ENCODE assay signal across 11 mouse cellular contexts in genomic region chr1:54639506-54640078, GRCm38 (mm10).
DNase-seq lines count a peak whose midpoint lies in the region; ATAC-seq and TF ChIP-seq lines count a peak whose summit lies in the region.
"Had no signal": no experiment of that assay in that cellular context is flagged by ENCODE, and none has a peak within 500 bp of the region (broad histone marks: within the 10 kb centered on the region; RNA-seq: fewer than 3 reads in every experiment).

No protein-coding gene starts in this region.

- peak overlapping the region; percentile 83 for H3K27ac ChIP-seq in hindbrain, embryonic 13.5 days
- peak overlapping the region; percentile 43; the same call in 1 of the 2 replicates for H3K27ac ChIP-seq in midbrain, postnatal 0 days (ENCODE audit: low read depth, low read length)
- H3K27ac ChIP-seq: left cerebral cortex, adult 2 months had no signal

- H3K9me3 ChIP-seq in hindbrain, embryonic 13.5 days: no peaks in the 10 kb centered on the region
- no peaks in the 10 kb centered on the region for H3K9me3 ChIP-seq in midbrain, postnatal 0 days (ENCODE audit: low read length)

- TF ChIP-seq CTCF in midbrain, postnatal 0 days (IDR thresholded peaks at IDR 0.05): no peak

- WGBS in hindbrain, embryonic 13.5 days: 30% methylated on average over 6 of the region's 6 CpGs
- WGBS in midbrain, postnatal 0 days: 19% methylated on average over 6 of the region's 6 CpGs

- ATAC-seq in hindbrain, embryonic 13.5 days (ENCODE audit: low FRiP score): peak; percentile 77
- ATAC-seq in midbrain, postnatal 0 days (ENCODE audit: low FRiP score): peak; percentile 41; the same call in 1 of the 2 replicates
- ATAC-seq in megakaryocyte, adult 5-6 weeks (ENCODE audit: poor library complexity, severe bottlenecking): no peak

- no peak overlapping the region for H3K9ac ChIP-seq in hindbrain, embryonic 13.5 days
- no peak overlapping the region for H3K9ac ChIP-seq in midbrain, postnatal 0 days (replicated peaks; ENCODE audit: low read length, poor library complexity, severe bottlenecking)

- no peak overlapping the region for H3K4me2 ChIP-seq in hindbrain, embryonic 13.5 days
- no peak overlapping the region for H3K4me2 ChIP-seq in midbrain, postnatal 0 days (ENCODE audit: low read depth, low read length, poor library complexity, severe bottlenecking)
- H3K4me2 ChIP-seq: heart, embryonic 11.5 days had no signal

- peak; percentile 7 for DNase-seq in cerebellum, adult 11-12 months
- DNase-seq in cerebellum, postnatal 4 days (ENCODE audit: low spot score in 2 of 2): no peak
- peak; percentile 5 to 19 for DNase-seq in cerebellum, postnatal 36 days
- peak; percentile 36 for DNase-seq in midbrain, postnatal 0 days (ENCODE audit: low spot score)
- no peak for DNase-seq in natural killer cell, adult 2 months (ENCODE audit: low spot score in 2 of 2)
- DNase-seq in Muller cell, postnatal 12 days (ENCODE audit: inconsistent ontology term): no peak
- DNase-seq: adrenal gland, postnatal 36 days had no signal

- no peaks in the 10 kb centered on the region for H3K36me3 ChIP-seq in hindbrain, embryonic 13.5 days
- H3K36me3 ChIP-seq in midbrain, postnatal 0 days (ENCODE audit: insufficient read depth, low read length): no peaks in the 10 kb centered on the region

- H3K4me3 ChIP-seq in hindbrain, embryonic 13.5 days: no peak overlapping the region
- no peak overlapping the region for H3K4me3 ChIP-seq in midbrain, postnatal 0 days (ENCODE audit: low read depth, low read length)
- H3K4me3 ChIP-seq: left cerebral cortex, adult 2 months had no signal

- 0 out of 2 replicates have a peak, but pooled peaks cover 10% of the 10 kb centered on the region for H3K4me1 ChIP-seq in hindbrain, embryonic 13.5 days (replicated peaks)
- H3K4me1 ChIP-seq in midbrain, postnatal 0 days (ENCODE audit: insufficient read depth, low read length): peaks cover 5% of the 10 kb centered on the region; the same call in 1 of the 2 replicates

- no peaks in the 10 kb centered on the region for H3K27me3 ChIP-seq in hindbrain, embryonic 13.5 days
- no peaks in the 10 kb centered on the region for H3K27me3 ChIP-seq in midbrain, postnatal 0 days (ENCODE audit: insufficient read depth, low read length)

Comparison
In these comparisons a context has a peak if more than half of its experiments do, and no peak if none do; other contexts are left out.
1. DNase-seq: peak in cerebellum, adult 11-12 months (single experiment), cerebellum, postnatal 36 days (2 of 2) and midbrain, postnatal 0 days (single experiment); none in cerebellum, postnatal 4 days (0 of 2), natural killer cell, adult 2 months (0 of 2) and Muller cell, postnatal 12 days (single experiment).